Mouse (Mus musculus) MEL (cell line): Measurements from ENCODE around the gene Ddx51.

Experiments
- CHD1 ChIP-seq: IDR thresholded peaks from 2 replicates; pipeline ENCODE4 v1.6.1; 2012; ENCODE audit warnings: low read depth, mild to moderate bottlenecking, inconsistent platforms, low read length, improper control_type of control experiment
- CHD2 ChIP-seq: IDR thresholded peaks from 2 replicates; pipeline ENCODE4 v1.6.1; 2011; ENCODE audit warnings: low read length, improper control_type of control experiment
- CTCF ChIP-seq, 3 experiments: IDR thresholded peaks in 2 of 3; conservative IDR thresholded peaks in 1 of 3; 2 replicates each; pipeline ENCODE4 v1.5.1; 2011 to 2012; ENCODE audit warnings: low read length in 3 of 3, low read depth in 2 of 3, mild to moderate bottlenecking in 2 of 3, improper control_type of control experiment in 1 of 3, inconsistent platforms in 1 of 3, mixed read lengths in 1 of 3, moderate library complexity in 1 of 3; ENCODE audit not compliant: control insufficient read depth in 1 of 3, insufficient read depth in 1 of 3, poor library complexity in 1 of 3, severe bottlenecking in 1 of 3
- E2F4 ChIP-seq: IDR thresholded peaks from 2 replicates; pipeline ENCODE4 v1.6.1; 2011; ENCODE audit warnings: low read depth, low read length, improper control_type of control experiment, borderline replicate concordance
- ELF1 ChIP-seq: IDR thresholded peaks from 2 replicates; pipeline ENCODE4 v1.6.1; 2014; ENCODE audit warnings: low read depth, mild to moderate bottlenecking, inconsistent platforms, low read length, improper control_type of control experiment, moderate library complexity
- MAFK ChIP-seq: IDR thresholded peaks from 2 replicates; pipeline ENCODE4 v1.6.1; 2011; ENCODE audit warnings: low read depth, mild to moderate bottlenecking, low read length, improper control_type of control experiment, borderline replicate concordance
- MAX ChIP-seq: IDR thresholded peaks from 2 replicates; pipeline ENCODE4 v1.6.1; 2011; ENCODE audit warnings: low read length, improper control_type of control experiment
- MXI1 ChIP-seq: IDR thresholded peaks from 2 replicates; pipeline ENCODE4 v1.6.1; 2011; ENCODE audit warnings: mild to moderate bottlenecking, low read depth, low read length, improper control_type of control experiment
- POLR2A ChIP-seq, 2 experiments: IDR thresholded peaks; 2 replicates each; pipeline ENCODE4 v1.6.1; 2011 to 2012; ENCODE audit warnings: low read length in 2 of 2, mild to moderate bottlenecking in 2 of 2, control low read depth in 1 of 2, improper control_type of control experiment in 1 of 2, low read depth in 1 of 2, moderate library complexity in 1 of 2; ENCODE audit not compliant: control insufficient read depth in 1 of 2, insufficient read depth in 1 of 2, poor library complexity in 1 of 2
- SMC3 ChIP-seq: IDR thresholded peaks from 2 replicates; pipeline ENCODE4 v1.6.1; 2011; ENCODE audit warnings: low read depth, low read length, improper control_type of control experiment
- TAL1 ChIP-seq: IDR thresholded peaks from 2 replicates; pipeline ENCODE4 v1.6.1; 2012; ENCODE audit warnings: mild to moderate bottlenecking, inconsistent platforms, low read length, moderate library complexity, mixed read lengths
- USF1 ChIP-seq: IDR thresholded peaks from 2 replicates; pipeline ENCODE4 v1.6.1; 2014; ENCODE audit warnings: low read depth, mild to moderate bottlenecking, inconsistent platforms, low read length, improper control_type of control experiment, moderate library complexity

DNA sequence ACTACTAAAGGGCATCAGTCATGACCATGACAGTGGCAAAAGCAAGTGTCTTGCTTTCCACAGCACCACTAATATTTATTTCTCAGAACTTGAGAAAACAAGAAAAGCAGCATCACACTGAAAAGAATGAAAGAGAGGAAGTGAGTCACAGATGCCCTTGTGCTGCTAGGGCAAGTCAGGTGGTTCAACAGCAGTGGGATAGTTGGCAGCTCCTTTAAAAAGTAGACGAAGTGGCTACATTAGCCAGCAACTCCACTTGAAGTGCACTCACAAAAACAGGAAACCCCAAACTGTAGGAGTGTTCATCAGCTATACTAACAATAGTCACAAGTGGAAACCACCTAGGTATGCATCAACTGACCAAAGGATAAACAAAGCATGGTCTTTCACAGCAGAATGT, 50.8 kb downstream of the Ddx51 start:
- TF ChIP-seq CTCF (IDR thresholded peaks at IDR 0.05 in 2 of 3, conservative IDR thresholded peaks at IDR 0.05 in 1 of 3; ENCODE audit: control insufficient read depth in 1 of 3, insufficient read depth in 1 of 3, low read depth in 2 of 3, low read length in 3 of 3, poor library complexity in 1 of 3, severe bottlenecking in 1 of 3): no peak
- no peak for TF ChIP-seq TAL1
- TF ChIP-seq E2F4: no peak
- no peak for TF ChIP-seq SMC3
- TF ChIP-seq POLR2A (IDR thresholded peaks at IDR 0.05; ENCODE audit: control insufficient read depth in 1 of 2, insufficient read depth in 1 of 2, low read depth in 1 of 2, low read length in 2 of 2, poor library complexity in 1 of 2): no peak
- TF ChIP-seq CHD2: no peak
- no peak for TF ChIP-seq MAFK
- no peak for TF ChIP-seq ELF1
- TF ChIP-seq MXI1: no peak
- TF ChIP-seq CHD1: no peak
- no peak for TF ChIP-seq MAX
- TF ChIP-seq USF1: no peak
